Mouse (Mus musculus) liver, embryonic 16.5 days (tissue): ENCODE measurements around the gene Tmc8. TPM values are rescaled to one million over a fixed set of nuclear protein-coding genes. Genes with fewer than 3 reads are reported as not detected.
A peak's percentile ranks its signal among the peaks of the same experiment; 100 is the strongest.

ENCODE experiments used
- ATAC-seq: fragments of 200-750 bp; cut with Nextera tagmentation; 2 replicates; pipeline ENCODE4 v1.8.0; 2017; ENCODE audit warnings: low read depth, mild to moderate bottlenecking, moderate number of reproducible peaks, moderate library complexity
- H3K27ac ChIP-seq: fragments of 300-500 bp; sonication (generic); 2 replicates; pipeline ENCODE4 v1.5.1; 2014; ENCODE audit warnings: mild to moderate bottlenecking, low read length
- H3K27me3 ChIP-seq: fragments of 300-500 bp; sonication (generic); 2 replicates; pipeline ENCODE4 v1.6.1; 2014; ENCODE audit warnings: low read depth, low read length, mixed read lengths; ENCODE audit not compliant: control insufficient read depth, insufficient read depth
- H3K36me3 ChIP-seq: fragments of 300-500 bp; sonication (generic); 2 replicates; pipeline ENCODE4 v1.6.1; 2014; ENCODE audit warnings: mild to moderate bottlenecking; ENCODE audit not compliant: control insufficient read depth, insufficient read depth
- H3K4me1 ChIP-seq: fragments of 300-500 bp; sonication (generic); 2 replicates; pipeline ENCODE4 v1.6.1; 2014; ENCODE audit warnings: low read depth, low read length, mixed read lengths; ENCODE audit not compliant: control insufficient read depth
- H3K4me2 ChIP-seq: fragments of 300-500 bp; sonication (generic); 2 replicates; pipeline ENCODE4 v1.6.1; 2014; ENCODE audit warnings: low read depth, low read length, mixed read lengths
- H3K4me3 ChIP-seq: fragments of 300-500 bp; sonication (generic); 2 replicates; pipeline ENCODE4 v1.5.1; 2014; ENCODE audit warnings: low read depth, mild to moderate bottlenecking, low read length
- H3K9ac ChIP-seq: fragments of 300-500 bp; sonication (generic); 2 replicates; pipeline ENCODE4 v1.6.1; 2014; ENCODE audit warnings: low read depth, low read length
- H3K9me3 ChIP-seq: fragments of 300-500 bp; sonication (generic); replicated peaks from 2 replicates; pipeline ENCODE4 v1.6.1; 2016; ENCODE audit warnings: low read length; ENCODE audit not compliant: control insufficient read depth
- WGBS: fragments of 180-500 bp; shearing (Covaris S2); extraction: QIAGEN DNeasy Blood & Tissue Kit; methylation state at CpG from one replicate; pipeline ENCODE4 v1.1.7; 2014; ENCODE audit not compliant: insufficient replicate concordance; 5-methylcytosine and 5-hydroxymethylcytosine counted together
- polyA plus RNA-seq: library from polyadenylated mRNA; unstranded; fragments of >200 nt; fragmentation: Nextera tagmentation; extraction: Ambion mirVana; gene quantifications from 2 replicates; pipeline ENCODE4 v1.2.1, GENCODE M21; 2015

Tmc8 gene
- polyA plus RNA-seq, 1 experiment from 2014 or later = 16.3 TPM

DNA sequence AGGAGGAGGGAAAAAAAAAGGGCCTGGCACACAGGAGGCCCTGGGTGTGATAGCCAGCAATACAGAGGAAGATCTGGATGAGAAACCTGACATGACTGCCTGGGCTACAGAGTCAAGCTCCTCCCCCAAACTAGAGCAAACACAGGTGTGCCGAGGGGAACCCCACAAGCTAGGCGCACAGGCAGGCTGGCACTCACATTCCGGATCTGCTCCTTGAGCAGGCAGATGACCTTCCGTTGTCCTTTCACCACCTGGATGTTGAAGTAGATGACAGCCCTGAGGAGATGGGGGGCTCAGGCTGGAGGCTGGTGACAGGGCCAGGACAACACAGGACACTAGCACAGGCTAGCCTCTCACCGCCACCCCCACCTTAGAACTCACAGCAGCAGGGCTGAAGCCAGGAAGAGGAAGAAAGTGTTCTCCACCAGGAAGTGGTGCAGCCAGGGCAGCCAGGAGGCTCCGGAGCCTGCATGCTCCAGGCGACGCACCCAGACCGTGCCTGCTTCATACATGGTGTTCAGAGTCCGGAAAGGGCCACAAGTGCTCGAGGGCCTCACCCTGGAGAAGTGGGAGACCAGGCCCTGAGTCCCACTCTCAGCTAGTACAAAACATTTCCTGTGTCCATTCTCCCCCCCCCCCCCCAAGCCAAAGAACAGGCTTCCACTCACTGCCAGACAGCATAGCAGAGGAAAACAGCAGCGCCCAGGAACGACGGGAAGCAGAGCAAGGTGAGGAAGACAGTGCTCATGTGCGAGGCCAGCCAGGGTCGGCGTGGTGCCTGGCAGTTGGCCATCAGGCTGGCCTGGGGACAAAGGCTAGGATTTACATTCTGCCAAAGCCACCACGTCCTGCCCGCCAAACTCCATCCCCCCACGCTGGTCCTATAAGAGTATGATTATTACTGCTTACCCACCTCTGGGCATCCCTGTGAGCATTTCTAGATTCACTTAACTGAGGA lies 12.9 kb upstream of the Tmc8 start:
- H3K27me3 ChIP-seq = no peaks in the 10 kb centered on the region
- no peak for ATAC-seq
- H3K27ac ChIP-seq = no peak overlapping the region
- H3K4me3 ChIP-seq = no peak overlapping the region
- no peaks in the 10 kb centered on the region; the same call in none of the 2 replicates for H3K4me1 ChIP-seq
- no peak overlapping the region for H3K4me2 ChIP-seq
- no peaks in the 10 kb centered on the region for H3K9me3 ChIP-seq
- WGBS = 82% methylated on average over 20 of the region's 20 CpGs
- peaks cover 79% of the 10 kb centered on the region for H3K36me3 ChIP-seq
- no peak overlapping the region for H3K9ac ChIP-seq

DNA sequence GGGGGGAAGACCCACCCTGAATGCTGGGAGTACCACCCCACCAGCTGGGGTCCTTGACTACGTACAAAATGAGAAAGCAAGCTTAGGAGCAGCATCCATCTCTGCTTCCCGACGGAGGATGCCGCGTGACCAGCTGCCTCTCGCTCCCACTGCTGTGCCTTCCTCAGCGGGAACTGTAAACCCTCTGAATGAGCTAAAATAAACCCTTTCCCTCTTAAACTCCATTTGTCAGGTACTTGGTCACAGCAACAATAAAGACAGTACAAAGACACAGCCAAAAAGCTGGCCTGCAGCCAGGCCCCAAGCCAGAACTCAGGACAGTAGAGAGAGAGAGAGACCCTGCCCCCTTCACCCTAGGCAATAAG lies 12.2 kb upstream of the Tmc8 start:
- 96% methylated on average over 7 of the region's 7 CpGs for WGBS
- H3K36me3 ChIP-seq = peaks cover 79% of the 10 kb centered on the region
- ATAC-seq = no peak
- H3K4me1 ChIP-seq = no peaks in the 10 kb centered on the region; the same call in none of the 2 replicates
- H3K27ac ChIP-seq = no peak overlapping the region
- H3K4me3 ChIP-seq = no peak overlapping the region
- no peaks in the 10 kb centered on the region for H3K27me3 ChIP-seq
- H3K9ac ChIP-seq = no peak overlapping the region
- H3K9me3 ChIP-seq = no peaks in the 10 kb centered on the region
- H3K4me2 ChIP-seq = no peak overlapping the region

DNA sequence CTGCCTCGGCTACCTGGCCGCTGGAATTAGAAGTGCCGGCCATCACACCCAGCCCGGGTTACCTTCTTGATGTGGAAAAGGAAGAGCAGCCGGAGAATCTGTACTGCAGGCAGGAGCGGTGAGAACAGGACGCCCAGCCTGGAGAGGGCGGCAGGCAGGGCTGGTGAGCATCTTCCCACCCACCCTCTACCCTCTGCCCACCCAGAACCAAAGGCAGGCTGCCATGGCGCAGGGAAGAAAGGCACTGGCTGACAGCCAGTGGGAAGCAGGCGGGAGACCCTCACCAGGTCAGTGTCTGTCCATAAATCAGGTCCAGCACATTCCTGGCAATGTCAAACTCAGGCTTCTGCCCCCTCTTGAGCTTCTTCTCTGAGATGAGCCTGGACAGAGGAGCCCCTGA lies 11.5 kb upstream of the Tmc8 start:
- H3K4me3 ChIP-seq = no peak overlapping the region
- no peak for ATAC-seq
- WGBS = 87% methylated on average over 10 of the region's 10 CpGs
- no peak overlapping the region for H3K9ac ChIP-seq
- no peak overlapping the region for H3K27ac ChIP-seq
- H3K4me2 ChIP-seq = no peak overlapping the region
- H3K27me3 ChIP-seq = no peaks in the 10 kb centered on the region
- peaks cover 79% of the 10 kb centered on the region for H3K36me3 ChIP-seq
- H3K4me1 ChIP-seq = no peaks in the 10 kb centered on the region; the same call in none of the 2 replicates
- no peaks in the 10 kb centered on the region for H3K9me3 ChIP-seq

DNA sequence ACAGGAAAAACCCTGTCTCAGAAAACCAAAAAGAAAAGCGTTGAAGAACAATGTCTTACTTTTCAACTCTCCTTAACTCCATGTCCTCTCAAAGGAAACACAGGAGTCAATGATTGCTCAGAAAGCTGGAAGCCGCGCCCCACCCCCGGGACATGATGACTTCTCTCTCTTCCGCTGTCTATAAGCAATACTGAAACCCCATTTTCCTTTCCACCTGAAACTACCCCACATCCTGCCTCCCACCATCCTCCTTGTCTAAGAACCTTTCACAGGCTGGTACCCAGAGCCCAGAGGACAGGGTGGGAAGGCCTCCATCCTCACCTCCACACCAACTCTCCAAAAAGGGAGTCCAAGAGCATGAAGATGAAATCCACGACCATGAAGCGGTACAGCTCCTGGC lies 9.5 kb upstream of the Tmc8 start:
- no peaks in the 10 kb centered on the region for H3K27me3 ChIP-seq
- no peak overlapping the region for H3K9ac ChIP-seq
- H3K4me1 ChIP-seq = peaks cover 4% of the 10 kb centered on the region
- no peak overlapping the region for H3K27ac ChIP-seq
- ATAC-seq = no peak
- no peaks in the 10 kb centered on the region for H3K9me3 ChIP-seq
- H3K36me3 ChIP-seq = peaks cover 78% of the 10 kb centered on the region
- H3K4me2 ChIP-seq = no peak overlapping the region
- no peak overlapping the region for H3K4me3 ChIP-seq
- 91% methylated on average over 7 of the region's 7 CpGs for WGBS

DNA sequence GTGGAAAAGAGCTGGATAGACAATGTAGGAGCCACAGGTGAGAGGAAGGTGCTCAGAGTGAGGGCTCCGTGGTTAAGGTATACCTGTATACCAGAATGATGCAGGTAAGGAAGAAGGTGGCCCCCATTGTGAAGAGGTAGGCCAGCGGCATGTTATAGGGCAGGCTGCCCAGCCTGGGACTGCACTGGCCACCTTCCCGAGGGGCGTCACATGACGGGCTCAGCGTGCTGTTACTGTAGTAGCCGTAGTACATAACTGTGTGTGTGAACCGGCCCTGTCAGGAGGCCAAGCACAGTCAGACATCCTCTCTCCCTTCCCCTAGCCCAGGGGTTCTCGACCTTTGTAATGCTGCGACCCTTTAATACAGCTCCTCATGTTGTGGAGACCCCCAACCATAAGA lies 7.0 kb upstream of the Tmc8 start:
- no peak for ATAC-seq
- H3K27me3 ChIP-seq = no peaks in the 10 kb centered on the region
- peaks cover 77% of the 10 kb centered on the region for H3K36me3 ChIP-seq
- 91% methylated on average over 10 of the region's 10 CpGs for WGBS
- H3K9me3 ChIP-seq = no peaks in the 10 kb centered on the region
- H3K4me3 ChIP-seq = no peak overlapping the region
- H3K4me2 ChIP-seq = no peak overlapping the region
- no peak overlapping the region for H3K27ac ChIP-seq
- no peak overlapping the region for H3K9ac ChIP-seq
- peaks cover 19% of the 10 kb centered on the region for H3K4me1 ChIP-seq

DNA sequence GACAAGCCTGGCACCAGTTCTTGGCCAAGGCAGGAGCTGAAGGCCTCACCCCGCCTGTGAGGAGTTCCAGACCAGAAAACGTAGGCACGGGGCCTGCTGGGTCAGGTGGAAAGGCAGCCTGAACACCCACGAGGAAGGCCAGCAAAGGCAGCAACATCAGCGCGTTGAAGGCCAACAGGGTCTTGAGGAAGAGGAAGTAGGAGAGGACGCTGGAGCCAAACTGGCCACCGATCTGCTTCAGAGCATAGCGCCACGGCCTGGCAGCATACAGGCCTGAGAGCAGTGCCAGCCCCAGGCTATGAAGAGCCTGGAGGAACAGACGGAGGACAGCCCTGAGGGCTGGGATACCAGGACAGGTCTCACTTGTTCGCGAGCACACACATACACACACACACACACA lies 6.3 kb upstream of the Tmc8 start:
- no peaks in the 10 kb centered on the region for H3K9me3 ChIP-seq
- H3K4me2 ChIP-seq = no peak overlapping the region
- H3K27me3 ChIP-seq = no peaks in the 10 kb centered on the region
- peaks cover 71% of the 10 kb centered on the region for H3K36me3 ChIP-seq
- no peak overlapping the region for H3K4me3 ChIP-seq
- peak overlapping the region; percentile 20; the same call in 1 of the 2 replicates for H3K27ac ChIP-seq
- 76% methylated on average over 13 of the region's 13 CpGs for WGBS
- H3K4me1 ChIP-seq = peaks cover 19% of the 10 kb centered on the region
- ATAC-seq = no peak
- H3K9ac ChIP-seq = no peak overlapping the region

DNA sequence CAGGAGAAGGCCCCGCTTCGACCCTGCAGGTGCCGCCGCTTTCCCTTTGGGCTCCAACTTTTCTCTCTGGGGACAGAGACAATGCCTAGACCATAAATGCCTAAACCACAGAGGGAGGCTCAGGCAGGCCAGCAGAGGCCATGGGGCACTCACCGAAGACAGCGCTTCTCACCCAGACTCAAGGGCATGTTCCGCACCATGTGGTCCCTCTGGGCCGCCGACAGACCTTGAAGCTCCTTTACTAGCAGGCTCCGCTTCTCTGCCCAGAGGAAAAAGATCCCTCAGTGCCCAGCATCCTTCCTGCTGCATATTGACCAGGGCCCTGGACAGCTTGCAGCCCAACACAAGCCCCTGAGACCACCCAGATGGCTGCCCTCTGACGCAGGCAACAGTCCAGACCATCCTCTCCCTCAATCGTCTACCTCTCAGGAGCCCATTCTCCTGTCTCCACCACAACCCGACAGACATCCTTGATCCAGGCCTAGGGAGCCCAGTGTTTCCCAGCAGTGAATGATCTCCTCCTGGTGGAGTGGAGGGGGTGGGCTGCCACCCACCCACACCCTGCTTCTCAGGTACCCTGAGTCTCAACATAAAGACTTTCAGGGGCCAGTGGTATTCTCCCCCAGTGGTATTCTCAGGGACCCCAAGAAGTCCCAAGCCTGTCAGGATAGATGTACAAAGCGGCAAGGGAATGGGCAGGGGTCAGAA lies 5.6 kb upstream of the Tmc8 start:
- Histone ChIP-seq H3K4me2 (no peak overlapping the region), H3K4me1 (peaks cover 22% of the 10 kb centered on the region), H3K27ac (no peak overlapping the region), H3K36me3 (peaks cover 67% of the 10 kb centered on the region), H3K9ac (no peak overlapping the region), H3K27me3 (no peaks in the 10 kb centered on the region), H3K9me3 (no peaks in the 10 kb centered on the region), H3K4me3 (no peak overlapping the region)
- 91% methylated on average over 14 of the region's 14 CpGs for whole genome bisulfite sequencing
- ATAC-seq = no peak

DNA sequence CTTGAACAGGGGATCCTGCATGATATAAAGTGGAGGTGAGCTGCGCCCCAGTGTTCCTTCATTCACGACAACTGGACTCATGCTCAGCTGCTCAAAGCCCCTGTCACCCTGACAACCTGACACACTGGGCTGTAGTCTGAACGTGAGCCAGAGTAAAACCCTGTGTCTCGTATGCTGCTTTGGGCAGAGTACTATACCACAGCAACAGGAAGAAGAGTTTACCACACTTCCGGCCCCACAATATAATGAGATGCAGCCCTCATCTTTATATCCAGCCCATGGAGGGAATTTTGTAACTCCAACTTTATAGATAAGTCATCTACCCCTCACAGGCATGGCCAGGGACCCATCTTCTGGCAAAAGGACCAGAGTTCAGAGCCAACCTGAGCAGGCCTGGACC lies 4.8 kb upstream of the Tmc8 start:
- H3K4me1 ChIP-seq = peaks cover 26% of the 10 kb centered on the region

DNA sequence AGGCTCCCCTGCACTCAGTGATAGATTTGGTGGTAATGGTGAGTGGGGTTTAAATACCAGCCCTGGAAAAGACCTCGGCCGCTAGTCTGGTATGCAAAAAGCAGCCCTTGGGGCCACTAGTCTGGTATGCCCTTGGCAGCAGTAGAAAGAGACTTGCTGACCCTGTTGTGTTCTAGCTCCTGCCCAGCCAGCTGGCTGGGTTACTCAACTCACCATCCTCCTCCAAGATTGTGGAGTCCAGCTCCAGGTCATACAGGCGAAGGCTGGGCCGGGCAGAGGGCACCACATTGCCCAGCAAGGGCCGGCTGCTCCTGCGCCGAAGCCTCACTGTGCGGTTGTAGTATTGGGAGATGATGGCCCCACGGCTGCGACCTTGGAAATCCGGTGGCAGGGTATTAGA lies 3.8 kb upstream of the Tmc8 start:
- Histone ChIP-seq H3K4me3 (peak overlapping the region; percentile 87), H3K36me3 (peaks cover 53% of the 10 kb centered on the region), H3K4me1 (peaks cover 26% of the 10 kb centered on the region), H3K9ac (peak overlapping the region; percentile 95), H3K4me2 (peak overlapping the region; percentile 97), H3K27ac (peak overlapping the region; percentile 45), H3K27me3 (no peaks in the 10 kb centered on the region), H3K9me3 (no peaks in the 10 kb centered on the region)
- 85% methylated on average over 11 of the region's 11 CpGs for WGBS
- no peak for ATAC-seq

More for the DNA sequence above, 4.8 kb upstream of the Tmc8 start:
- Histone ChIP-seq H3K36me3 (peaks cover 62% of the 10 kb centered on the region), H3K27me3 (no peaks in the 10 kb centered on the region), H3K4me2 (no peak overlapping the region; the same call in 1 of the 2 replicates), H3K9me3 (no peaks in the 10 kb centered on the region), H3K9ac (no peak overlapping the region), H3K4me3 (no peak overlapping the region), H3K27ac (peak overlapping the region; percentile 59; the same call in 1 of the 2 replicates)
- no peak for ATAC-seq
- WGBS = 67% methylated on average over 5 of the region's 5 CpGs
